Mouse (Mus musculus) liver, embryonic 14.5 days (tissue): ENCODE data around the gene H3f3b.

Experiments
- CTCF ChIP-seq: IDR thresholded peaks from 2 replicates; pipeline ENCODE4 v1.5.1; 2016; ENCODE audit warnings: antibody characterized with exemption, low read depth, control low read depth
- EP300 ChIP-seq: IDR thresholded peaks from 2 replicates; pipeline ENCODE4 v1.6.1; 2016; ENCODE audit warnings: antibody characterized with exemption, low read depth

- TF ChIP-seq CTCF (no peak), EP300 (no peak)
Measured at GRCm38 (mm10) chr11:115995256-115995655, 32.5 kb downstream of the H3f3b start.
